Mouse (Mus musculus) inflammation-experienced regulatory T-cells, adult 16 weeks (primary cell): Measurements from ENCODE around the gene Ttc13. TPM values are rescaled to one million over a fixed set of nuclear protein-coding genes. Genes with fewer than 3 reads are reported as not detected.

Source experiments
- polyA plus RNA-seq: library from polyadenylated mRNA; unstranded; fragments of 100-300 nt; shearing (Covaris generic); gene quantifications from one replicate; pipeline ENCODE4 v1.2.1, GENCODE M21; 2017

Ttc13 gene
- 39.2 TPM for polyA plus RNA-seq

DNA sequence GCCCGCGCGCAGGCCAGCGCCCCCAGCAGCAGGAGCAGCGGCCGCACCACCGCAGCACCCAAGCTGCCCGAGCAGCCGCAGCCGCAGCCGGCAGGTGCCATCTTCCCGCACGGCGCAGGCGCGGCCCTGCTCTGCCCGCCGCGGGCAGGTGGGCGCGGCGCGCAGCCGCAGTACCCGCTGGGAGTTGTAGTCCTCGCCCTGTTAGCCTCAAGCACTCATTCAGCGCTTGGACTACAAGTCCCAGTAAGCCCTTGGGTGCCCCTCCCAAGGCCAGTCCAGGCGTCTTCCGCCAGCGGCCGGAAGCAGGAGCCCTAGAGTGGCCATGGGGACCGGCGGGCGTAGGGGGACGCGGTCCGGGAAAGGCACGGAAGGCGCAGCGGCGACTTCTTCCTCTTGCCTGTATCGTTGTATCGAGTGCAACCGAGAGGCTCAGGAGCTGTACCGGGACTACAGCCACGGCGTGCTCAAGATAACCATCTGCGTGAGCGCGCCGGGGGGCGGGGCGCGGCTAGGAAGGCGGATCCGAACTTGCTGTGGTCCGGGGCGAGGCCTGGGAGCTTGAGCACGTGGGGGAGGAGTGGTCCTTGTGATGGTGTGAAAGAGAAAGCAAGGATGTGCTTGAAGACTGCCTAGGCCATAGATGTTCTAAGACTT is at the start of gene Ttc13, which contains the start of gene Arv1:
Gene Ttc13 (minus strand): TSS at position 122 of the 654 bp plus-strand sequence.
Gene Arv1 (plus strand): TSS at position 278 of the 654 bp plus-strand sequence.

DNA sequence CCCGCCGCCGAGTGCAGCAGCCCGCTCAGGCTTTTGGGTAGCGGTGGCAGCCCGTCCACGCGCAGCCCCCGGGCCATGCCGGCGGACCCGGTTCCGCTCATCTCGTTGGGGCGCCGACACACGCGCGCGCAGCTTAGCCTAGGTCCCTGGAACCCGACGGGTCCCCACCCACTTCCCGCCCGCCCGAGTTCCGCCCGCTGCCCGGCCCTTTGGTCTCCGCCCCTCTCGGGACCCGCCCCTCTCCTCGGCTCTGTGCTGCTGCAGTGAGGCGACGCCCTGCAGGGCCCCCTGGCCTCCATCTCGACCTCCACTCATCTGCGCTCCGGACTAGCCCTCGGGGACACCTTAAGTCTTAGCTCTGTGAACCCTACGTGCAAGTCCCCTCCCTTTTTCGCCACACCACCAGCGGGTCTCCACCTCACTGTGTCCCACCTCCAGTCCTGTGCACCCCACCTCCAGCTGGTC is 30.0 kb upstream of the Ttc13 start, which contains the start of gene Fam89a:
Gene Fam89a (minus strand): TSS at position 124 of the 465 bp plus-strand sequence.

DNA sequence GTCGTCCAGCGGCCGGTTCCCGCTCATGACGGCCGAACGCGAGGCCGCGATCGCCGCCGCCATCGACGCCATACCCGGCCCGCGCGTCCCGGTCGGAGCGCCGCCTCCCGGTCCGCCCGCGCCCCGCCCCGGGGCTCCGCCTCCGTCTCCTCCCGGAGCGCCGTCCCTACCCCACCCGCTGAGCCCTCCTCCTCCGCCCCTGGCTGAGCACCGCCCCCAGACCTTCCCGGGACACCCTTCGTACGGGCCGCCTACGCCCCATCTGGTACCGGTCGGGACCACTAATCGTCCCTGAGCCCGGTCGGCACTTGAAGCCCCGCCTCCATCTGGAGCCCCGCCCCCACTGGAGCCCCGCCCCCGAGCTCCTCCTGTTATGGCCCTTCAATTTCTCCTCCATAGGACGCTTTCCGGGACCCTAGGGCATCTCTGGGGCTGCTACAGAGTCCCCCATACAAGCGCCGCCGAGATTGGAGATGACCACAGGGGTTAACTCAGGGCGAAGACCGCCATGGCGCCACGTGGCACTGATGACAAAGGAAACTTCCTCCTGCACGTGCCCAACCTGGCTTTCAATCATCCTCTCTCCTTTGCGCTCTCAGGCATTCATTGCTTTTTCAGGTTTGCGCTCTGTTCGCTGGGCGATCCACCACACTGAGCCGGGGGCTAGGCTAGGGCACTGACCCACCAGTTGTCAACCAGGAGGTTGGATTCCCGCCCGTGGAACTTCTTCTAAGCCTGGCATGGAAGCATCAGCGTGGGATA is 58.5 kb downstream of the Ttc13 start, which contains the start of gene 2310022B05Rik:
Gene 2310022B05Rik (minus strand): TSS at position 258 of the 762 bp plus-strand sequence.

Other genes with a start within 250 kb of the Ttc13 start
- gene Cog2, start 201.2 kb downstream of the Ttc13 start, polyA plus RNA-seq, result 77.9 TPM
- not detected for gene Agt, start 152.3 kb downstream of the Ttc13 start, polyA plus RNA-seq
- gene Capn9, start 145.9 kb downstream of the Ttc13 start, polyA plus RNA-seq, result not detected
- gene 2310022B05Rik, start 58.6 kb downstream of the Ttc13 start, polyA plus RNA-seq, result 1.6 TPM
- gene Arv1, start 156 bp upstream of the Ttc13 start, polyA plus RNA-seq, result 27.6 TPM
- 1.1 TPM for gene Fam89a, start 29.8 kb upstream of the Ttc13 start, polyA plus RNA-seq
- not detected for gene Trim67, start 71.1 kb upstream of the Ttc13 start, polyA plus RNA-seq
- gene Gnpat, start 141.1 kb upstream of the Ttc13 start, polyA plus RNA-seq, result 127 TPM
- gene 2810004N23Rik, start 141.1 kb upstream of the Ttc13 start, polyA plus RNA-seq, result 33.6 TPM
- gene Exoc8, start 175.7 kb upstream of the Ttc13 start, polyA plus RNA-seq, result 3.0 TPM
- 3.5 TPM for gene Sprtn, start 175.9 kb upstream of the Ttc13 start, polyA plus RNA-seq
- gene Egln1, start 227.3 kb upstream of the Ttc13 start, polyA plus RNA-seq, result 4.5 TPM